Mouse (Mus musculus): ENCODE measurements at regions not wholly inside any gene's neighbourhood (a gene's known extent, or its start where the extent isn't known, plus 50 kb on each side); places are given as distances from the start of the nearest gene placed in this dataset.

DNA sequence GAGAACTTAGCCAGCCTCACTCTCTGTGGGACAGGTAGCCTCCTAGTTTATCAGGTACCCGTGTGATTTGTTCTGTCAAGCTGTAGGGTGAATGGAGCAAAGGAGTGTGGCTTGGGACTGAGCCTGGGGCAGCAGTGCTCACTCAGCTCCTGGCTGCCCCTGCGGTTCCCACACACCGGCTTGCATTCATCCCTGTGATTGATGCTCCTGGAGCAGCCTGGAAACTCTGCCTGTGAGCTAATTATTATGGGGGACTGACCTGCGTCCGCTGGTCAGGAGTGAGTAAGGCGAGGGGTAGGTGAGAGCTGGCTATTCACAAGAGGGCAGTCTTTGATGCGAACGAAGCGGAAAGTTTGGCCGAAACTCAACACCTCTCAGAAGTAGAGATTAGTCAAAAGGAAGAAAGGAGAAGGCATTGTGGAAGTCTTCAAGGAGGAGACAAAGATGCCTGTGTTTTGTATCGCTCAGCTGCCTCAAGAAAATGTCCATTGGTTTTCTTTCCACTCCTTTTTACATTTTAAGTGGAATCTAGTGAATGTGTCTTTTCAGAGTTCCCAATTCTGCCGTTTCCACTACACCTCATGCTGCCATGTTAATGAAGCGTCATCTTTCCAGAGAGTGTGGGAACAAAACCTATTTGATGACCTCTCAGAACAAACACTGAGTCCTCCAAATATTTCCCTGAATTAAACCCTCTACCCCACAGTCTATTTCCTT lies 142.7 kb upstream of the Car8 start (continued):
- TF ChIP-seq MAX (IDR thresholded peaks at IDR 0.05; ENCODE audit: low read length) (no peak), POLR2A (IDR thresholded peaks at IDR 0.05; ENCODE audit: control insufficient read depth in 1 of 2, insufficient read depth in 1 of 2, low read depth in 1 of 2, low read length in 2 of 2, poor library complexity in 1 of 2) (no peak), HCFC1 (IDR thresholded peaks at IDR 0.05; ENCODE audit: low read depth, low read length) (no peak)

DNA sequence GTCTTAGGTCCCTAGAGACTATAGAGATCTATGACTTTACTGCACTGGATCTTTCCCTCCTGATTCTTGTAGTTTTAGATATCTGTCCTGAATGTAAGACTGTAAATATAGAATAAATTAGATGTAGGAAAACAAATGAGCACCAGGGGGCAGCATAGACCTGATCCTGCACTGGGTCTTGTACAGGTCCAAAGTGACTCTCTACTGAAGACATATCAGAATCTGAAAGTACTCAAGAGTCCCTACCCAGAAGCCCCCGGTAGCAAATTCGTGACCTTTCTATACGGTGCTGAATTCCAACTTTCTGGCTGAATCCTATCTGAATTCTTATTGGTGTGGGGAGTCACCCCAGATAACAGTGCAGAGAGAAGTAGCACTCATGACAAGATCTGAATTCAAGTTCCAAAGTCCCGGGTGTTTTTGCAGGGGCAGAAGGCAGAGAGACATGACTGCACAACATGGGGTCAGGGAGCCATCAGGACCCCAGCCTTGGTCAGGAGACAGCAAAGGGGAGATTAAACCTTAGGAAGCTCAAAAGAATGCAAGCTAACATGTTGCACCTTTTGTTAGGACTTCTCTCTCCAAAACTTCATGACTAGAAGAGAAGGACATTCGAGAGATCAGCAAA lies 142.0 kb upstream of the Car8 start:
- no peak for TF ChIP-seq GABPA (IDR thresholded peaks at IDR 0.05; ENCODE audit: low read depth, low read length)
- TF ChIP-seq RAD21 (IDR thresholded peaks at IDR 0.05; ENCODE audit: low read depth, low read length), result peak; percentile 88
- no peak for TF ChIP-seq MAZ (IDR thresholded peaks at IDR 0.05; ENCODE audit: low read depth, low read length)
- TF ChIP-seq CTCF (IDR thresholded peaks at IDR 0.05 in 2 of 3, conservative IDR thresholded peaks at IDR 0.05 in 1 of 3; ENCODE audit: control insufficient read depth in 1 of 3, insufficient read depth in 1 of 3, low read depth in 2 of 3, low read length in 3 of 3, poor library complexity in 1 of 3, severe bottlenecking in 1 of 3), result peak; percentile 44 to 81 (median 59)
- TF ChIP-seq SMC3 (IDR thresholded peaks at IDR 0.05; ENCODE audit: low read depth, low read length), result peak; percentile 87
- no peak for TF ChIP-seq MAX (IDR thresholded peaks at IDR 0.05; ENCODE audit: low read length)
- TF ChIP-seq ZC3H11A (IDR thresholded peaks at IDR 0.05; ENCODE audit: low read depth, low read length), result peak; percentile 83
- no peak for TF ChIP-seq RCOR1 (IDR thresholded peaks at IDR 0.05; ENCODE audit: low read depth, low read length)
- TF ChIP-seq MXI1 (IDR thresholded peaks at IDR 0.05; ENCODE audit: low read depth, low read length), result no peak
- no peak for TF ChIP-seq KAT2A (conservative IDR thresholded peaks at IDR 0.05; ENCODE audit: low read depth, low read length)
- Histone ChIP-seq H3K9me3 (replicated peaks; ENCODE audit: insufficient read depth, low read length) (no peaks in the 10 kb centered on the region), H3K27me3 (ENCODE audit: control insufficient read depth in 1 of 2, insufficient read depth in 2 of 2, low read length in 2 of 2) (no peaks in the 10 kb centered on the region; a peak in 1 of 4 replicates), H3K4me1 (ENCODE audit: control insufficient read depth in 1 of 2, insufficient read depth in 2 of 2, low read length in 2 of 2) (no peaks in the 10 kb centered on the region), H3K79me2 (ENCODE audit: control insufficient read depth, insufficient read depth, low read length, poor library complexity) (no peaks in the 10 kb centered on the region), H3K36me3 (ENCODE audit: control insufficient read depth in 1 of 2, insufficient read depth in 2 of 2, low read length in 2 of 2) (no peaks in the 10 kb centered on the region), H3K4me3 (ENCODE audit: control insufficient read depth in 1 of 2, insufficient read depth in 1 of 2, low read depth in 2 of 2, low read length in 2 of 2) (no peak overlapping the region), H3K27ac (ENCODE audit: control insufficient read depth, low read depth, low read length) (no peak overlapping the region), H3K9ac (ENCODE audit: control insufficient read depth, low read depth, low read length, poor library complexity, severe bottlenecking) (no peak overlapping the region)
- DNase-seq (ENCODE audit: low read depth, low spot score), result peak; percentile 66

DNA sequence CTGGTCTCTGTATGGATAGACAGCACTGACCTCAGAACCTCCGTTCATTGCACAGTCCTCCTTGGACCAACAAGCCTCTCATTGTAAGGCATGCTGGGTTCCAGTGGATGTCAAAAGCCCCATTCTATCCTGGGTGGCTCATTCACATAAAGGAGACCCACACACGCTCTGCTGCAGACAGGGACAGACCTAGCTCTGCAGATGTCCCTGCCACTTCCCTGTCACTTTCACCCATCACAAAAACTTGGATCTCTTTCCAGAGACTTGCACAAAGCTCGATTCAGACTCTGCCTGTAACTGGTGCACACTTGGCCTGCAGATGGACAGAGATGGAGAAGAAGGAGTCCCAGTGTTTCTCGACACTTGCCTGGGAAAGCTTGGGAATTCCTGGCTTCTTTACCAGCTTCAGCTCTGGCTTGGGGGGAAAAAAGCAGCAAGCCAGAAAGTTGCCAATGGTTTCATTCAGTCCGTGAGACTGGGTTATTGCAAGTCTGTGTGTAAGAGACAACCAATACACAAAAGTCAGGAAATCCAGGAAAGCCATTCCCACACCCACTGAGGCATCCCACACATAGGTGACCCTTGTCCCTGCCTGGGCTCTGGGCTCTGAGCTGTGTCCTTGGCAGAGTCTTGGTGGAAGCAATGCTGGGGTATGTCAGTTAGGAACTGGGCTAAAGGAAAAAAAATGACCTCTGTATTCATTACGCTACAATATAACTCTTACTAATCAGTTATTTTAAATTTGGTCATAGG lies 136.1 kb upstream of the Car8 start:
- H3K79me2 ChIP-seq (ENCODE audit: control insufficient read depth, insufficient read depth, low read length, poor library complexity), result no peaks in the 10 kb centered on the region
- no peaks in the 10 kb centered on the region; a peak in 1 of 4 replicates for H3K27me3 ChIP-seq (ENCODE audit: control insufficient read depth in 1 of 2, insufficient read depth in 2 of 2, low read length in 2 of 2)
- no peaks in the 10 kb centered on the region for H3K9me3 ChIP-seq (replicated peaks; ENCODE audit: insufficient read depth, low read length)
- no peak overlapping the region for H3K4me3 ChIP-seq (ENCODE audit: control insufficient read depth in 1 of 2, insufficient read depth in 1 of 2, low read depth in 2 of 2, low read length in 2 of 2)
- no peaks in the 10 kb centered on the region for H3K4me1 ChIP-seq (ENCODE audit: control insufficient read depth in 1 of 2, insufficient read depth in 2 of 2, low read length in 2 of 2)
- TF ChIP-seq NRF1 (IDR thresholded peaks at IDR 0.05; ENCODE audit: insufficient read depth, low read depth, low read length, poor library complexity, severe bottlenecking) (no peak), GABPA (IDR thresholded peaks at IDR 0.05; ENCODE audit: low read depth, low read length) (no peak), SIN3A (IDR thresholded peaks at IDR 0.05; ENCODE audit: low read length) (no peak), MAX (IDR thresholded peaks at IDR 0.05; ENCODE audit: low read length) (no peak), CTCF (IDR thresholded peaks at IDR 0.05 in 2 of 3, conservative IDR thresholded peaks at IDR 0.05 in 1 of 3; ENCODE audit: control insufficient read depth in 1 of 3, insufficient read depth in 1 of 3, low read depth in 2 of 3, low read length in 3 of 3, poor library complexity in 1 of 3, severe bottlenecking in 1 of 3) (no peak), MEF2A (IDR thresholded peaks at IDR 0.05; ENCODE audit: extremely low read depth, insufficient replicate concordance, low read depth, low read length, poor library complexity, severe bottlenecking) (no peak), POLR2AphosphoS2 (IDR thresholded peaks at IDR 0.05; ENCODE audit: low read length) (no peak), RAD21 (IDR thresholded peaks at IDR 0.05; ENCODE audit: low read depth, low read length) (no peak), NELFE (IDR thresholded peaks at IDR 0.05; ENCODE audit: low read depth, low read length) (no peak), TBP (IDR thresholded peaks at IDR 0.05; ENCODE audit: low read depth, low read length) (no peak), HCFC1 (IDR thresholded peaks at IDR 0.05; ENCODE audit: low read depth, low read length) (no peak), USF2 (IDR thresholded peaks at IDR 0.05; ENCODE audit: borderline replicate concordance in 1 of 2, insufficient read depth in 1 of 2, low read depth in 1 of 2, low read length in 2 of 2) (no peak), ZC3H11A (IDR thresholded peaks at IDR 0.05; ENCODE audit: low read depth, low read length) (no peak), UBTF (IDR thresholded peaks at IDR 0.05; ENCODE audit: borderline replicate concordance, insufficient read depth, low read depth, low read length) (no peak), MYC (IDR thresholded peaks at IDR 0.05; ENCODE audit: low read depth, low read length) (no peak), JUND (IDR thresholded peaks at IDR 0.05; ENCODE audit: low read depth, low read length) (no peak), RCOR1 (IDR thresholded peaks at IDR 0.05; ENCODE audit: low read depth, low read length) (no peak), TCF12 (IDR thresholded peaks at IDR 0.05; ENCODE audit: low read depth, low read length) (no peak), EP300 (IDR thresholded peaks at IDR 0.05; ENCODE audit: low read depth in 1 of 2, low read length in 2 of 2) (no peak)
- H3K27ac ChIP-seq (ENCODE audit: control insufficient read depth, low read depth, low read length), result no peak overlapping the region
- DNase-seq (ENCODE audit: low read depth, low spot score), result no peak
- no peak overlapping the region for H3K9ac ChIP-seq (ENCODE audit: control insufficient read depth, low read depth, low read length, poor library complexity, severe bottlenecking)
- H3K36me3 ChIP-seq (ENCODE audit: control insufficient read depth in 1 of 2, insufficient read depth in 2 of 2, low read length in 2 of 2), result no peaks in the 10 kb centered on the region

Measured in MEL (cell line).